Mouse (Mus musculus) lung, postnatal 0 days (tissue): Measurements from ENCODE around the gene Hyou1.

ENCODE experiments used
- CTCF ChIP-seq: IDR thresholded peaks from 2 replicates; pipeline ENCODE4 v1.5.1; 2016; ENCODE audit warnings: antibody characterized with exemption, mild to moderate bottlenecking
- EP300 ChIP-seq: IDR thresholded peaks from 2 replicates; pipeline ENCODE4 v1.6.1; 2016; ENCODE audit warnings: antibody characterized with exemption, mild to moderate bottlenecking, control low read depth

- TF ChIP-seq CTCF (peak; percentile 44), EP300 (no peak)
Measured at GRCm38 (mm10) chr9:44361190-44361917, 17.9 kb upstream of the Hyou1 start, which contains the start of gene Vps11.
